Mouse (Mus musculus): ENCODE measurements around the gene 4833420G17Rik.

DNA sequence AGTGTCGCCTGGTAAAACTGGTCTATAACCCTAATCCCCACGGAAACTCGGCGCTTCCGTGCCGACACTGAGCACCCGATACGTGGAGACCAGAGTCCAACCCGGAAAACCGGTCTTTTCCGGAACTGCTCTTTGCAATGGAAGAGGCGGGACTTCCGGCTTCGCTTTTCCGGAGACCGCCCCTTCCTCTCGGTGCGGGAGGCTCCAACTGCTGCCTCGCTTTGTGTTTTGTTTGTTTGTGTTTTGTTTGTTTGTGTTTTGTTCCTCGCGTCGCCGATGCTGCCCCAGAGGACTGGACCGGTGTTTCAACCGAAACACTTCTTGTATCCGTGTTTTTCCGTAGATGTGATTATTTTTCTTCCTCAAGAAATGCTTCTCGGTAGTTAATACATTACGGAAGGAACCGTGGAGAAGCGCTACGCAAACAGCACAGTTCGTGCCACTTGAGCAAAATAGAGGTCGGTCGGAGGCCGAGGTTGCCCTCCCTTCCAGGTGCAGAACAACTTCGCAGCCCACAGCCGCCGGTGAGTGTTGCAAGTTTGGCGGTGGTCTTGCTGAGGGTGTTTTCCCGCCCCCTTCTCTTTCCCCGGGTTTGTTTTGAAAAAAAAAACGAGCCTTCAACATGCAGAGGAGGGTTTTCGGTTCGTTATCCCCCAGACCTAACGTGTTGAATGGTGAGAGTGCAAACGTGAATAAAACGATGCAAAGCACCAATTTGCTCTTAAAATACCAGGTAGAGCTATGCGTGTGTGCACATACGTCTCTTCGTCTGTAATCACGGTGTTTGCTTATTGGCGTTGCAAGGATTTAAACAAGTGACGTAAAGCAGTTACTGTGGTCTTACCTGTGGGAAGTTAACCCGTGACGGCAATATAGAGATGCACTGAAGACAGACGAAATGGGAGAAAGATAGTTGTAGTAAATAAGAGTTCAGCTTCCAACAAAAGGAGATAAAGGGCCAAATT lies at the start of gene 4833420G17Rik:
- no peak for TF ChIP-seq CTCF (conservative IDR thresholded peaks at IDR 0.05 in 1 of 2, IDR thresholded peaks at IDR 0.05 in 1 of 2; ENCODE audit: low read depth in 2 of 2, low read length in 2 of 2)
- peak; percentile 98 for TF ChIP-seq POLR2A (IDR thresholded peaks at IDR 0.05; ENCODE audit: low read depth, low read length)
- no peak for TF ChIP-seq USF1 (IDR thresholded peaks at IDR 0.05; ENCODE audit: low read depth, low read length)
- peak; percentile 94 for TF ChIP-seq POLR2AphosphoS2 (IDR thresholded peaks at IDR 0.05; ENCODE audit: low read depth, low read length)
- no peak; the same call in 1 of the 2 replicates for TF ChIP-seq NRF1 (IDR thresholded peaks at IDR 0.05; ENCODE audit: low read depth, low read length)
- no peak for TF ChIP-seq E2F4 (IDR thresholded peaks at IDR 0.05; ENCODE audit: insufficient replicate concordance, low read depth, low read length)
- 0 out of 2 replicates have a peak, but pooled peaks have one; percentile 67 for TF ChIP-seq CHD1 (IDR thresholded peaks at IDR 0.05; ENCODE audit: low read depth, low read length)
